Mouse (Mus musculus) midbrain, embryonic 12.5 days (tissue): ENCODE results near the gene Ldb3. TPM values are rescaled to one million over a fixed set of nuclear protein-coding genes. Genes with fewer than 3 reads are reported as not detected.

ENCODE experiments used
- ATAC-seq: fragments of 200-750 bp; cut with Nextera tagmentation; 2 replicates; pipeline ENCODE4 v1.8.0; 2017; ENCODE audit warnings: low read depth, moderate TSS enrichment, moderate library complexity; ENCODE audit not compliant: low FRiP score
- H3K27ac ChIP-seq: fragments of 300-500 bp; sonication (generic); replicated peaks from 2 replicates; pipeline ENCODE4 v1.5.1; 2016; ENCODE audit warnings: mild to moderate bottlenecking
- H3K27me3 ChIP-seq: fragments of 300-500 bp; sonication (generic); 2 replicates; pipeline ENCODE4 v1.6.1; 2016; ENCODE audit warnings: mild to moderate bottlenecking
- H3K36me3 ChIP-seq: fragments of 300-500 bp; sonication (generic); 2 replicates; pipeline ENCODE4 v1.6.1; 2016
- H3K4me1 ChIP-seq: fragments of 300-500 bp; sonication (generic); 2 replicates; pipeline ENCODE4 v1.6.1; 2016
- H3K4me2 ChIP-seq: fragments of 300-500 bp; sonication (generic); replicated peaks from 2 replicates; pipeline ENCODE4 v1.6.1; 2016; ENCODE audit warnings: mild to moderate bottlenecking, moderate library complexity
- H3K4me3 ChIP-seq: fragments of 300-500 bp; sonication (generic); 2 replicates; pipeline ENCODE4 v1.5.1; 2016; ENCODE audit warnings: mild to moderate bottlenecking
- H3K9ac ChIP-seq: fragments of 300-500 bp; sonication (generic); replicated peaks from 2 replicates; pipeline ENCODE4 v1.6.1; 2016; ENCODE audit warnings: mild to moderate bottlenecking, moderate library complexity
- H3K9me3 ChIP-seq: fragments of 300-500 bp; sonication (generic); 2 replicates; pipeline ENCODE4 v1.6.1; 2016; ENCODE audit warnings: mild to moderate bottlenecking
- WGBS: fragments of 180-500 bp; shearing (Covaris S2); methylation state at CpG from one replicate; pipeline ENCODE4 v1.1.7; 2016; 5-methylcytosine and 5-hydroxymethylcytosine counted together
- polyA plus RNA-seq: library from polyadenylated mRNA; unstranded; fragments of >200 nt; fragmentation: Nextera tagmentation; extraction: Ambion mirVana; gene quantifications from 2 replicates; pipeline ENCODE4 v1.2.1, GENCODE M21; 2016

Ldb3 gene
- 0.13 and 0.16 TPM in 2 replicates for polyA plus RNA-seq

DNA sequence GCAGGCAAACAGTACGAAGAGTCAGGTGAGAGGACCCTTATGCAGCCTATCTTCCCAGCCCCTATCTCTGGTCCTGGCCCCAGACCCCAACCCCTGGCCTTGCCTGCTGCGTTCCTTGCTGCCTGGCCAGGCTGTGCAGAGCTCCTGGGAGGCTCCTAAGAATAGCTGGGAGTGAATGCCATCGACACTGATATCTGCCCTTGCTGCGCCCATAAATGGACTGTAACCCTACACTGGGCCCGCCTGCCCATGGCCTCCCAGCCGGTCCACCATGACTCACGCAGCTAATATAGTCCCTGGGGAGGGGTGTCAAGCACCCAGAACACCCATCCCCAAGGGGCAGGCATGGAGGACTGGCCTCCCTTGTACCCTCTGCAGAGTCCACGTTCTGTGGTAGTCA is at the start of gene Ldb3:
Gene Ldb3 (minus strand): TSS at position 185 of the 400 bp plus-strand sequence.
- Histone ChIP-seq H3K27ac (no peak within 1 kb of the TSS), H3K4me3 (no peak within 1 kb of the TSS), H3K27me3 (peaks cover 3% of the 10 kb centered on the region; the same call in 1 of the 2 replicates), H3K4me1 (peaks cover 3% of the 10 kb centered on the region; the same call in 1 of the 2 replicates), H3K9me3 (no peaks in the 10 kb centered on the region), H3K4me2 (no peak within 1 kb of the TSS), H3K36me3 (no peaks in the 10 kb centered on the region), H3K9ac (no peak within 1 kb of the TSS)
- WGBS = 82% methylated on average over 8 of the region's 8 CpGs
- no peak for ATAC-seq

GRCm38 (mm10) chr14:34635721-34636120 is 47.2 kb upstream of the Ldb3 start:
- H3K4me3 ChIP-seq = no peak overlapping the region
- no peak overlapping the region for H3K27ac ChIP-seq
- no peaks in the 10 kb centered on the region for H3K36me3 ChIP-seq
- no peaks in the 10 kb centered on the region for H3K4me1 ChIP-seq
- ATAC-seq = no peak
- no peaks in the 10 kb centered on the region for H3K27me3 ChIP-seq
- H3K4me2 ChIP-seq = no peak overlapping the region
- no peak overlapping the region for H3K9ac ChIP-seq
- H3K9me3 ChIP-seq = no peaks in the 10 kb centered on the region
- WGBS = 90% methylated on average over 6 of the region's 6 CpGs

DNA sequence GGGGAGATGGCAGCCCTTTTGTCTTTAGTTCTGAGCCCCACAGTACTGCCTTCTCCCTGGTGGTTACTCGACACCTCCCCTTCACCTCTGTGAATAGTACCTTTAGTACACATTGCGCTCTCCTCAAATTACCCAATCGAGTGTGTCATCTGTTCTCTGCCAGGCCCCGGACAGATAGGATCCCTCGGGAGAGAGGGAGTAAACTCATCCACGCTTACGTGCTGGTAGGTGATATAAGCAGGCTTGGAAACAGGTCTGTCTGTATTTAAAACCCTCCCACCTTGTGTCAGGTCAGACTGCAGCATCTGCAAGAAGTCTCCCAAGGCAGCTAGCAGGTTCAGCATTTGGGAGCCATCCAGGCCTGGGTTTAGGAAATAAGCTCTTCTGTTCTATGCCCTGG is 46.7 kb upstream of the Ldb3 start:
- no peak for ATAC-seq
- Histone ChIP-seq H3K36me3 (no peaks in the 10 kb centered on the region), H3K9ac (no peak overlapping the region), H3K4me3 (no peak overlapping the region), H3K27ac (no peak overlapping the region), H3K27me3 (no peaks in the 10 kb centered on the region), H3K4me2 (no peak overlapping the region), H3K9me3 (no peaks in the 10 kb centered on the region), H3K4me1 (no peaks in the 10 kb centered on the region)
- WGBS = 50% methylated on average over 7 of the region's 7 CpGs

DNA sequence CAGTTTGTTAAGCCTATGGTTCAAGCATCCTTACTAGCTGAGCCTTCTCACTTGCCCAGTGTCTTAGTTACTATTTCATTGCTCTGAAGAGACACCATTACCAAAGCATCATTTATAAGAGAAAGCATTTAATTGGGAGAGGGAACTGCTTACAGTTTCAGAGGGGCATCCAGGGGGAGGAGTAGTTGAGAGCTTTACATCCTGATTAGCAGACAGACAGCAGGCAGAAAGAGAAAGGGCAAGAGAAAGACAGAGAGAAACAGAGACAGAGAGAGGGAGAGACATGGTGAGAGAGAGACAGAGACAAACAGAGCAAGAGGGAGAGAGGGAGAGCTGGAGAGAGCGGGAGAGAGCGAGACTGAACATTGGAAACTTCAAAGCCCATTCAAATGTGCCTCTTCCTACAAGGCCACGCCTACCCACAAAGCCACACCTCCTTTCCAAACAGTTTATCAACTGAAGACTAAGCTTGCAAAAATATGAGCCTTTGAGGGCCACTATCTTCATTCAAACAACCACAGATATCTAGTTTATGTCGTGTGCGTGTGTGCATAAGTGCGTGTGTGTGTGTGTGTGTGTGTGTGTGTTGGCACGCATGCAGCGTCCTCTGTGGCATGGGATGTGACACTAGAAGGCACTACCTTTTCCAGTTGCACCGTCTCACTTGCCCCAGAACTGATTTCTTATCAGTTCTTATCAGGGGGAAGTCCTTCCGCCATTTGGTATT is 44.4 kb upstream of the Ldb3 start:
- H3K4me1 ChIP-seq = no peaks in the 10 kb centered on the region
- H3K27me3 ChIP-seq = no peaks in the 10 kb centered on the region
- no peaks in the 10 kb centered on the region for H3K36me3 ChIP-seq
- H3K9ac ChIP-seq = no peak overlapping the region
- H3K4me3 ChIP-seq = no peak overlapping the region
- H3K4me2 ChIP-seq = no peak overlapping the region
- ATAC-seq = no peak
- H3K9me3 ChIP-seq = no peaks in the 10 kb centered on the region
- no peak overlapping the region for H3K27ac ChIP-seq
- WGBS = 75% methylated on average over 10 of the region's 10 CpGs

- Histone ChIP-seq H3K4me1 (no peaks in the 10 kb centered on the region), H3K9ac (no peak overlapping the region), H3K4me3 (no peak overlapping the region), H3K4me2 (no peak overlapping the region), H3K9me3 (no peaks in the 10 kb centered on the region), H3K27me3 (no peaks in the 10 kb centered on the region), H3K36me3 (no peaks in the 10 kb centered on the region), H3K27ac (no peak overlapping the region)
- ATAC-seq = no peak
- 91% methylated on average over 7 of the region's 7 CpGs for WGBS
Observed at GRCm38 (mm10) chr14:34626824-34627223, 38.3 kb upstream of the Ldb3 start.

GRCm38 (mm10) chr14:34623531-34624210 is 35.2 kb upstream of the Ldb3 start:
- Histone ChIP-seq H3K9ac (no peak overlapping the region), H3K4me2 (no peak overlapping the region), H3K36me3 (no peaks in the 10 kb centered on the region), H3K4me1 (no peaks in the 10 kb centered on the region), H3K27ac (no peak overlapping the region), H3K27me3 (0 out of 2 replicates have a peak, but pooled peaks cover 2% of the 10 kb centered on the region), H3K4me3 (no peak overlapping the region), H3K9me3 (no peaks in the 10 kb centered on the region)
- 88% methylated on average over 16 of the region's 16 CpGs for WGBS
- no peak for ATAC-seq

DNA sequence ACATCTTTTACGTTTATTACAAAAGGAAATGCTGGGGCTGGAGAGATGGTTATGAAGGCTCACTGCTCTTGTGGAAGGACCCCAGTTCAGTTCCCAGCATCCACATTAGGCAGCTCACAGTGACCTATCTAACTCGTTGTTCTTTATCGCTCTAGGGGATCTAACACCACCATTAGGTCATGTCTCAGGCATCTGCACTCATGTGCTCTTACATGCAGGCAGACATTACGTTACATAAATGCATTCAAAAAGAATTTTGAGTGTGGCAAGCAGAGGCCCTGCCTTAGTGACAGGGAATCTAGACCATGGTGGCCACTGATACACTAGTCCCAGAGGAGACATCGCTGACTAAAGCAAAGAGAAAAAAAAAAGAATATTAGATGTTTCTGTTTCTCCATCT is 34.6 kb upstream of the Ldb3 start:
- Histone ChIP-seq H3K4me1 (no peaks in the 10 kb centered on the region), H3K27me3 (0 out of 2 replicates have a peak, but pooled peaks cover 3% of the 10 kb centered on the region), H3K9me3 (no peaks in the 10 kb centered on the region), H3K36me3 (no peaks in the 10 kb centered on the region), H3K4me2 (no peak overlapping the region), H3K9ac (no peak overlapping the region), H3K27ac (no peak overlapping the region), H3K4me3 (no peak overlapping the region)
- 88% methylated on average over 5 of the region's 5 CpGs for WGBS
- no peak for ATAC-seq

DNA sequence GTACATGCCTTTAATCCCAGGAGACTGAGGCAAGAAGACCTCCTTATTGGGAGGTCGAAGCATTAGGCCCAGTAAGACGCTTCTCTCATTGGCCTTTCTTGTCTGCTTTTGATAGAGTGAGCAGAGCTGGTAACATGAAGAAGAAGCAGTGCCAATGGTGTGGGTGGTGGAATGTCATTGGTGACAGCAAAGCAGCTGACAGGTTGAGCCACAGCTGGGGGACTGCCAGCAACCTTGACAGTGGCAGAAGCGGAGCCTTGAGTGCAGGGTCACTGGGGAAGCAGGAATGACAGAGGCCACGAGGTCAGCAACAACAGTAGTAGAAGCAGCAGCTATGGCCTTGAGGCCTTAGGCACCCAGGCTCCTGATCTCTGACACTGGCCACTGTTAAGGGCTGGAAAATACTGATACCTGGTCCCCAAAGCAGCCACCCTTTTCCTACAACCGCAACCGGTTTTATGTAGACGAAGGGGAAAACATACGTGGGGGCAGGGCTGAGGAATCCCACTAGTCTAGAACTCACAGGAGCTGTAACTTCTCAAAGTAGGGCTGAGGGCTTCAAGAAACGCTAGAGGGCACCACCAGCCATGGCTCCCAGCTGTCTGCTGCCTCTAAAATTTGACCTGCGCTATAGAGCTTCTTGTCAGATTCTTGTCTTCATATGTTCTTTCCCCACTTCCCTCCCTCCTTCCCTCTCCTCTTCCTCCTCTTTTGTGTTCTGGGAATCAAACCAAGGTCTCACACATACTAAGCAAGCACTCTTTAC is 32.3 kb upstream of the Ldb3 start:
- H3K9ac ChIP-seq = no peak overlapping the region
- no peak for ATAC-seq

DNA sequence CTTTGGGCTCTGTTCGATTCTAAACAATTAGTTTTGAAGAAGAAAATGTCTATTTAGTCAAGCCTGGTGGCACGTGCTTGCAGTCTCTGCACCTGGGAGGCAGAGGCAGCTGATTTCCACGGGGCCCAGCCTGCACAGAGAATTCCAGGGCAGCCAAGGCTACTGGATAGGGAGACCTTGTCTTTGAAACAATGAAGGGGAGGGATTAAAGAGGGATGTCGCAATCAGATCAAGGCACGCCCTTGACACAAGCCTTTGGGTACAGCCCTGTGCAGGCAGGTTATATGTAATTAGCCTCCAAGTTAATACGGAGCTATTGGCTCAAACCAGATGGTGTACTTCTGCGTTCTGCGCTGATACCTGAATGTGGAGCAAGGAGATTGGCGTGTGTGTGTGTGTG is 30.3 kb upstream of the Ldb3 start:
- 0 out of 2 replicates have a peak, but pooled peaks have one; percentile 18 for ATAC-seq
- Histone ChIP-seq H3K9me3 (no peaks in the 10 kb centered on the region), H3K4me2 (no peak overlapping the region), H3K9ac (no peak overlapping the region), H3K4me1 (peaks cover 9% of the 10 kb centered on the region), H3K27ac (no peak overlapping the region), H3K36me3 (no peaks in the 10 kb centered on the region), H3K27me3 (peaks cover 33% of the 10 kb centered on the region), H3K4me3 (no peak overlapping the region)
- 32% methylated on average over 9 of the region's 9 CpGs for WGBS

More for the DNA sequence above, 32.3 kb upstream of the Ldb3 start:
- no peak overlapping the region for H3K27ac ChIP-seq
- no peaks in the 10 kb centered on the region for H3K4me1 ChIP-seq
- H3K4me2 ChIP-seq = no peak overlapping the region
- 37% methylated on average over 10 of the region's 10 CpGs for WGBS
- no peaks in the 10 kb centered on the region for H3K36me3 ChIP-seq
- H3K4me3 ChIP-seq = no peak overlapping the region
- peaks cover 16% of the 10 kb centered on the region for H3K27me3 ChIP-seq
- H3K9me3 ChIP-seq = no peaks in the 10 kb centered on the region

DNA sequence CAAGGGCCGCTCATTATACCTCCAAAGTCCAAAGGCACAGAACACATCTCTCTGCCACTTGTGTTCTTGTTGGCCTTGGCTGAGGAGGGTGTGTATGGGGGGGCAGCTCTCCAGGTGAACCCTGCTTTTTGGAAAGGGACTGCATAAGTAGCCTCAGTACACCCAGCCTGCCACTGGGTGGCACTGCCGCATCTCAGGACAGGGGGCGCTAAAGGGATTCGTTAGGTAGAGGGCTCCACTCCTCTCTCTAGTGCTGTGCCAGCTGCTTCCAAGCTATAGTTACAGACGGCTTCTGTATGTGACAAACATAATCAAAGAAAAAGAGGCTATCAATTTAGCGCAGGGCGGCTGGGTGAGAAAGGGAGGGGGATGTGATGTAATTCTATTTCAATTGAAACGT is 28.3 kb upstream of the Ldb3 start:
- H3K9me3 ChIP-seq = no peaks in the 10 kb centered on the region
- peaks cover 9% of the 10 kb centered on the region for H3K4me1 ChIP-seq
- peak; percentile 73 for ATAC-seq
- H3K36me3 ChIP-seq = no peaks in the 10 kb centered on the region
- no peak overlapping the region for H3K4me2 ChIP-seq
- WGBS = 2% methylated on average over 8 of the region's 8 CpGs
- no peak overlapping the region for H3K27ac ChIP-seq
- no peak overlapping the region for H3K4me3 ChIP-seq
- peaks cover 39% of the 10 kb centered on the region for H3K27me3 ChIP-seq
- no peak overlapping the region for H3K9ac ChIP-seq

- Histone ChIP-seq H3K27ac (no peak overlapping the region), H3K27me3 (peaks cover 39% of the 10 kb centered on the region), H3K4me2 (no peak overlapping the region), H3K4me3 (no peak overlapping the region), H3K4me1 (peaks cover 9% of the 10 kb centered on the region), H3K9me3 (no peaks in the 10 kb centered on the region), H3K9ac (no peak overlapping the region), H3K36me3 (no peaks in the 10 kb centered on the region)
- ATAC-seq = no peak
- WGBS = 49% methylated on average over 4 of the region's 4 CpGs
Observed at GRCm38 (mm10) chr14:34615625-34616024, 27.1 kb upstream of the Ldb3 start.

DNA sequence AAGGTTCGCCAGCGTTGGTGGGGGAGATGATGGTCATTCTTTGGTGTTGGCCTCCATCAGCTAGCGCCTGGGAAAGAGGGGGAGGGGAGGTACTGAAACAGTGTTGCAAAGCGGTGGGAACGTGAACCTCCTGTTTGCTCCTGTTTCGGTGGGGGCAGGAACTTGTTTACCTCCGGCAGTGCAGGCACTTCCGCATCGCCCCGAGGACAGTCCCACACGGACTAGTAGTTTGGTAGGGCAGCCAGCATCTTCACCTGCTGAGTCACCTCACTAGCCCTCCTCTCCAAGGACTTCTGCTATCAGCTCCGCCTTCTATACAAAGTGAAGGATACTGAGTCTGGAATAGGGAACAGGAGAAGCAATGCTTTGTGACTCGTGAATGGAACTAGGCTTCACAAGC is 26.6 kb upstream of the Ldb3 start:
- Histone ChIP-seq H3K4me1 (peaks cover 9% of the 10 kb centered on the region), H3K27me3 (peaks cover 39% of the 10 kb centered on the region), H3K27ac (no peak overlapping the region), H3K36me3 (no peaks in the 10 kb centered on the region), H3K4me3 (peak overlapping the region; percentile 18), H3K9ac (no peak overlapping the region), H3K4me2 (peak overlapping the region; percentile 45), H3K9me3 (no peaks in the 10 kb centered on the region)
- no peak for ATAC-seq
- 4% methylated on average over 13 of the region's 13 CpGs for WGBS
